Mouse (Mus musculus): Measurements from ENCODE around the gene Pold4. TPM values are rescaled to one million over a fixed set of nuclear protein-coding genes. Genes with fewer than 3 reads are reported as not detected.

The Pold4 gene
- polyA plus RNA-seq, 1 experiment from 2014 or later = 63.6 TPM

- H3K9ac ChIP-seq (replicated peaks; ENCODE audit: low read depth) = no peak overlapping the region
- peaks cover 22% of the 10 kb centered on the region; the same call in 1 of the 2 replicates for H3K4me1 ChIP-seq (ENCODE audit: insufficient read depth, low read depth, low read length)
- no peaks in the 10 kb centered on the region for H3K9me3 ChIP-seq (ENCODE audit: low read length)
- 60% methylated on average over 11 of the region's 11 CpGs for WGBS
- TF ChIP-seq CTCF (IDR thresholded peaks at IDR 0.05) (no peak), EP300 (IDR thresholded peaks at IDR 0.05) (no peak)
- H3K4me3 ChIP-seq (ENCODE audit: low read depth, low read length) = no peak overlapping the region
- H3K36me3 ChIP-seq (ENCODE audit: insufficient read depth, low read length) = no peaks in the 10 kb centered on the region
- ATAC-seq = peak; percentile 42
- H3K27ac ChIP-seq (ENCODE audit: low read length) = no peak overlapping the region
- H3K4me2 ChIP-seq (replicated peaks; ENCODE audit: low read depth, low read length) = no peak overlapping the region
- no peaks in the 10 kb centered on the region for H3K27me3 ChIP-seq (replicated peaks; ENCODE audit: insufficient read depth, low read length)
- DNase-seq (ENCODE audit: low spot score) = no peak
These were observed 9.5 kb upstream of the Pold4 start for GRCm38 (mm10) chr19:4222165-4222564.

- Histone ChIP-seq H3K9me3 (ENCODE audit: low read length) (no peaks in the 10 kb centered on the region), H3K27me3 (replicated peaks; ENCODE audit: insufficient read depth, low read length) (no peaks in the 10 kb centered on the region), H3K36me3 (ENCODE audit: insufficient read depth, low read length) (no peaks in the 10 kb centered on the region), H3K4me2 (replicated peaks; ENCODE audit: low read depth, low read length) (no peak overlapping the region), H3K4me1 (ENCODE audit: insufficient read depth, low read depth, low read length) (peaks cover 5% of the 10 kb centered on the region; the same call in 1 of the 2 replicates), H3K9ac (replicated peaks; ENCODE audit: low read depth) (no peak overlapping the region), H3K27ac (ENCODE audit: low read length) (no peak overlapping the region), H3K4me3 (ENCODE audit: low read depth, low read length) (no peak overlapping the region)
- no peak for DNase-seq (ENCODE audit: low spot score)
- TF ChIP-seq EP300 (IDR thresholded peaks at IDR 0.05) = no peak
- TF ChIP-seq CTCF (IDR thresholded peaks at IDR 0.05) = no peak
- 81% methylated on average over 7 of the region's 7 CpGs for WGBS
- ATAC-seq = no peak
These were observed 4.9 kb upstream of the Pold4 start for GRCm38 (mm10) chr19:4226779-4227178.

GRCm38 (mm10) chr19:4227446-4227845 is 4.3 kb upstream of the Pold4 start:
- no peak overlapping the region for H3K27ac ChIP-seq (ENCODE audit: low read length)
- H3K27me3 ChIP-seq (replicated peaks; ENCODE audit: insufficient read depth, low read length) = no peaks in the 10 kb centered on the region
- TF ChIP-seq EP300 (IDR thresholded peaks at IDR 0.05) (no peak), CTCF (IDR thresholded peaks at IDR 0.05) (no peak)
- H3K36me3 ChIP-seq (ENCODE audit: insufficient read depth, low read length) = no peaks in the 10 kb centered on the region
- no peak overlapping the region for H3K4me3 ChIP-seq (ENCODE audit: low read depth, low read length)
- H3K9me3 ChIP-seq (ENCODE audit: low read length) = no peaks in the 10 kb centered on the region
- H3K9ac ChIP-seq (replicated peaks; ENCODE audit: low read depth) = no peak overlapping the region
- ATAC-seq = no peak
- H3K4me1 ChIP-seq (ENCODE audit: insufficient read depth, low read depth, low read length) = peaks cover 7% of the 10 kb centered on the region; the same call in 1 of the 2 replicates
- no peak overlapping the region for H3K4me2 ChIP-seq (replicated peaks; ENCODE audit: low read depth, low read length)
- 29% methylated on average over 5 of the region's 5 CpGs for WGBS
- DNase-seq (ENCODE audit: low spot score) = peak; percentile 28

GRCm38 (mm10) chr19:4227894-4228678 is 3.6 kb upstream of the Pold4 start:
- peak; percentile 11 for ATAC-seq
- WGBS = 11% methylated on average over 8 of the region's 8 CpGs

GRCm38 (mm10) chr19:4228891-4229290 is 2.8 kb upstream of the Pold4 start:
- ATAC-seq = no peak
- no peak for DNase-seq (ENCODE audit: low spot score)
- H3K36me3 ChIP-seq (ENCODE audit: insufficient read depth, low read length) = no peaks in the 10 kb centered on the region
- WGBS = 68% methylated on average over 4 of the region's 4 CpGs
- no peak overlapping the region for H3K9ac ChIP-seq (replicated peaks; ENCODE audit: low read depth)
- H3K27ac ChIP-seq (ENCODE audit: low read length) = no peak overlapping the region
- no peak overlapping the region for H3K4me2 ChIP-seq (replicated peaks; ENCODE audit: low read depth, low read length)
- peaks cover 7% of the 10 kb centered on the region; the same call in 1 of the 2 replicates for H3K4me1 ChIP-seq (ENCODE audit: insufficient read depth, low read depth, low read length)
- TF ChIP-seq EP300 (IDR thresholded peaks at IDR 0.05) (no peak), CTCF (IDR thresholded peaks at IDR 0.05) (no peak)
- H3K27me3 ChIP-seq (replicated peaks; ENCODE audit: insufficient read depth, low read length) = no peaks in the 10 kb centered on the region
- no peak overlapping the region for H3K4me3 ChIP-seq (ENCODE audit: low read depth, low read length)
- no peaks in the 10 kb centered on the region for H3K9me3 ChIP-seq (ENCODE audit: low read length)

More at GRCm38 (mm10) chr19:4227894-4228678, 3.6 kb upstream of the Pold4 start:
- H3K4me1 ChIP-seq (ENCODE audit: insufficient read depth, low read depth, low read length) = peaks cover 7% of the 10 kb centered on the region; the same call in 1 of the 2 replicates
- peak; percentile 98 for TF ChIP-seq CTCF (IDR thresholded peaks at IDR 0.05)
- TF ChIP-seq EP300 (IDR thresholded peaks at IDR 0.05) = no peak
- H3K9ac ChIP-seq (replicated peaks; ENCODE audit: low read depth) = no peak overlapping the region
- H3K4me2 ChIP-seq (replicated peaks; ENCODE audit: low read depth, low read length) = no peak overlapping the region
- H3K9me3 ChIP-seq (ENCODE audit: low read length) = no peaks in the 10 kb centered on the region
- H3K36me3 ChIP-seq (ENCODE audit: insufficient read depth, low read length) = no peaks in the 10 kb centered on the region
- H3K27ac ChIP-seq (ENCODE audit: low read length) = no peak overlapping the region
- DNase-seq (ENCODE audit: low spot score) = peak; percentile 93
- no peak overlapping the region for H3K4me3 ChIP-seq (ENCODE audit: low read depth, low read length)
- H3K27me3 ChIP-seq (replicated peaks; ENCODE audit: insufficient read depth, low read length) = no peaks in the 10 kb centered on the region

GRCm38 (mm10) chr19:4229451-4230076 is 2.1 kb upstream of the Pold4 start:
- peaks cover 7% of the 10 kb centered on the region; the same call in 1 of the 2 replicates for H3K4me1 ChIP-seq (ENCODE audit: insufficient read depth, low read depth, low read length)
- H3K36me3 ChIP-seq (ENCODE audit: insufficient read depth, low read length) = no peaks in the 10 kb centered on the region
- ATAC-seq (no peak), DNase-seq (ENCODE audit: low spot score) (no peak)
- no peaks in the 10 kb centered on the region for H3K27me3 ChIP-seq (replicated peaks; ENCODE audit: insufficient read depth, low read length)
- no peak overlapping the region for H3K4me2 ChIP-seq (replicated peaks; ENCODE audit: low read depth, low read length)
- H3K9me3 ChIP-seq (ENCODE audit: low read length) = no peaks in the 10 kb centered on the region
- 30% methylated on average over 7 of the region's 9 CpGs for WGBS
- TF ChIP-seq CTCF (IDR thresholded peaks at IDR 0.05) = no peak
- no peak for TF ChIP-seq EP300 (IDR thresholded peaks at IDR 0.05)
- H3K9ac ChIP-seq (replicated peaks; ENCODE audit: low read depth) = no peak overlapping the region
- no peak overlapping the region for H3K27ac ChIP-seq (ENCODE audit: low read length)
- H3K4me3 ChIP-seq (ENCODE audit: low read depth, low read length) = no peak overlapping the region

Data from lung, postnatal 0 days (tissue).